Mouse (Mus musculus) lung, postnatal 0 days (tissue): ENCODE results near the gene Med28.

ENCODE experiments used
- CTCF ChIP-seq: IDR thresholded peaks from 2 replicates; pipeline ENCODE4 v1.5.1; 2016; ENCODE audit warnings: antibody characterized with exemption, mild to moderate bottlenecking
- EP300 ChIP-seq: IDR thresholded peaks from 2 replicates; pipeline ENCODE4 v1.6.1; 2016; ENCODE audit warnings: antibody characterized with exemption, mild to moderate bottlenecking, control low read depth

GRCm38 (mm10) chr5:45576716-45577115 lies 56.7 kb downstream of the Med28 start:
- no peak for TF ChIP-seq CTCF
- TF ChIP-seq EP300: no peak
